ENCODE assay signal across 26 mouse cellular contexts in genomic region chr1:134334111-134334827, GRCm38 (mm10). TPM values are rescaled to one million over a fixed set of nuclear protein-coding genes. Genes with fewer than 3 reads are reported as not detected.
DNase-seq lines count a peak whose midpoint lies in the region; ATAC-seq and TF ChIP-seq lines count a peak whose summit lies in the region.
"Had no signal": no experiment of that assay in that cellular context is flagged by ENCODE, and none has a peak within 500 bp of the region (broad histone marks: within the 10 kb centered on the region; RNA-seq: fewer than 3 reads in every experiment).

No protein-coding gene starts in this region.

- H3K9ac ChIP-seq in heart, embryonic 12.5 days, result 0 out of 2 replicates have a peak overlapping the region, but pooled peaks have one; percentile 25
- no peak overlapping the region for H3K9ac ChIP-seq in midbrain, embryonic 11.5 days (ENCODE audit: low read length)
- H3K9ac ChIP-seq: embryonic facial prominence, embryonic 12.5 days; hindbrain, embryonic 15.5 days; liver, embryonic 13.5 days had no signal

- H3ac ChIP-seq in myocyte (ENCODE audit: control insufficient read depth, insufficient read length), result no peak overlapping the region

- peaks cover 6% of the 10 kb centered on the region for H3K79me2 ChIP-seq in myocyte (ENCODE audit: control insufficient read depth, insufficient read depth)

- H3K4me3 ChIP-seq in heart, embryonic 12.5 days, result no peak overlapping the region
- H3K4me3 ChIP-seq in layer of hippocampus, adult 2 months, result no peak overlapping the region
- peak overlapping the region; percentile 11 for H3K4me3 ChIP-seq in myocyte
- H3K4me3 ChIP-seq in midbrain, embryonic 11.5 days (ENCODE audit: low read depth, low read length), result no peak overlapping the region
- H3K4me3 ChIP-seq: embryonic facial prominence, embryonic 12.5 days; hindbrain, embryonic 15.5 days; left cerebral cortex, adult 2 months; liver, embryonic 13.5 days had no signal

- H3K4me1 ChIP-seq in heart, embryonic 12.5 days (replicated peaks), result peaks cover 72% of the 10 kb centered on the region
- H3K4me1 ChIP-seq in midbrain, embryonic 11.5 days (ENCODE audit: control insufficient read depth, insufficient read depth, low read length), result no peaks in the 10 kb centered on the region

- no peaks in the 10 kb centered on the region for H3K27me3 ChIP-seq in heart, embryonic 12.5 days (replicated peaks)
- no peaks in the 10 kb centered on the region for H3K27me3 ChIP-seq in myocyte (ENCODE audit: control insufficient read depth, insufficient read depth, insufficient read length)
- H3K27me3 ChIP-seq in midbrain, embryonic 11.5 days (ENCODE audit: control insufficient read depth, insufficient read depth, low read length), result no peaks in the 10 kb centered on the region
- H3K27me3 ChIP-seq: embryonic facial prominence, embryonic 12.5 days; hindbrain, embryonic 15.5 days; liver, embryonic 13.5 days had no signal

- no peak for ATAC-seq in heart, embryonic 12.5 days (ENCODE audit: insufficient number of reproducible peaks, low FRiP score)
- no peak for ATAC-seq in midbrain, embryonic 11.5 days (ENCODE audit: low FRiP score)
- ATAC-seq: midbrain, embryonic 16.5 days had no signal

- TF ChIP-seq CTCF in layer of hippocampus, adult 2 months (conservative IDR thresholded peaks at IDR 0.05), result no peak

- H3K27ac ChIP-seq in heart, embryonic 12.5 days (ENCODE audit: poor library complexity, severe bottlenecking), result peak overlapping the region; percentile 56
- 0 out of 2 replicates have a peak overlapping the region, but pooled peaks have one; percentile 78 for H3K27ac ChIP-seq in layer of hippocampus, adult 2 months
- no peak overlapping the region for H3K27ac ChIP-seq in midbrain, embryonic 11.5 days (ENCODE audit: low read depth, low read length)
- H3K27ac ChIP-seq: embryonic facial prominence, embryonic 12.5 days; hindbrain, embryonic 15.5 days; liver, embryonic 13.5 days had no signal

- peak; percentile 43 for DNase-seq in cerebellum, adult 9-10 months
- DNase-seq in cerebellum, postnatal 36 days, result no peak
- DNase-seq in heart, postnatal 36 days, result no peak
- DNase-seq in layer of hippocampus, adult 2 months (ENCODE audit: low spot score in 2 of 2), result no peak
- no peak for DNase-seq in layer of hippocampus, adult 9-10 months (ENCODE audit: low spot score)
- no peak for DNase-seq in midbrain, embryonic 11.5 days (ENCODE audit: low spot score, missing footprints)
- DNase-seq: adrenal gland, adult 8-10 months; B cell, adult 2 months; gastrocnemius, postnatal 14 days; kidney, adult 11 months; kidney, postnatal 10 days; liver, embryonic 13.5 days; thymus, adult 2 months had no signal

- H3K36me3 ChIP-seq in heart, embryonic 12.5 days, result no peaks in the 10 kb centered on the region
- no peaks in the 10 kb centered on the region for H3K36me3 ChIP-seq in myocyte (ENCODE audit: control insufficient read depth, insufficient read depth)
- no peaks in the 10 kb centered on the region for H3K36me3 ChIP-seq in midbrain, embryonic 11.5 days (ENCODE audit: control insufficient read depth, insufficient read depth, low read length)
- H3K36me3 ChIP-seq: embryonic facial prominence, embryonic 12.5 days; hindbrain, embryonic 15.5 days; liver, embryonic 13.5 days had no signal

- H3K9me3 ChIP-seq in heart, embryonic 12.5 days (replicated peaks), result no peaks in the 10 kb centered on the region
- H3K9me3 ChIP-seq in midbrain, embryonic 11.5 days (ENCODE audit: control insufficient read depth, low read length), result no peaks in the 10 kb centered on the region
- H3K9me3 ChIP-seq: embryonic facial prominence, embryonic 12.5 days; hindbrain, embryonic 15.5 days; liver, embryonic 13.5 days had no signal

- TF ChIP-seq POLR2A in myocyte (IDR thresholded peaks at IDR 0.05; ENCODE audit: insufficient read length, low read depth), result peak; percentile 28

- intact Hi-C loops in heart, postnatal 36 days (cut with DNase I), result loop anchor here (5.0 kb wide), 1 partner anchor 282 kb away; no protein-coding TSS in a partner anchor

- no peak overlapping the region for H3K4me2 ChIP-seq in heart, embryonic 12.5 days
- H3K4me2 ChIP-seq in myocyte (ENCODE audit: low read depth), result peak overlapping the region; percentile 66
- H3K4me2 ChIP-seq in midbrain, embryonic 11.5 days, result no peak overlapping the region
- H3K4me2 ChIP-seq: embryonic facial prominence, embryonic 12.5 days; hindbrain, embryonic 15.5 days; liver, embryonic 13.5 days had no signal

- WGBS in heart, embryonic 12.5 days, result 34% methylated on average over 7 of the region's 7 CpGs
- WGBS in midbrain, embryonic 11.5 days, result 79% methylated on average over 7 of the region's 7 CpGs

TF ChIP-seq in myocyte, 11 proteins besides CTCF, POLR2A, EP300 and RAD21:
- TF ChIP-seq MYOD1 (IDR thresholded peaks at IDR 0.05; ENCODE audit: control insufficient read depth in 1 of 3, insufficient read length in 2 of 3, low read depth in 2 of 3) (peak; percentile 55 to 93 (median 86)), TCF3 (IDR thresholded peaks at IDR 0.05; ENCODE audit: insufficient read length, low read depth) (peak; percentile 51), CEBPB (IDR thresholded peaks at IDR 0.05; ENCODE audit: insufficient read depth, poor library complexity, severe bottlenecking) (no peak), USF1 (IDR thresholded peaks at IDR 0.05; ENCODE audit: low read depth) (no peak), TCF12 (IDR thresholded peaks at IDR 0.05; ENCODE audit: insufficient read depth, poor library complexity, severe bottlenecking) (peak; percentile 70), REST (IDR thresholded peaks at IDR 0.05; ENCODE audit: insufficient read depth, insufficient read length) (no peak), POLR2AphosphoS2 (IDR thresholded peaks at IDR 0.05; ENCODE audit: insufficient read length, low read depth) (no peak), E2F4 (IDR thresholded peaks at IDR 0.05; ENCODE audit: insufficient read depth) (no peak), MYOG (IDR thresholded peaks at IDR 0.05; ENCODE audit: control insufficient read depth in 1 of 3, insufficient read depth in 1 of 3, insufficient read length in 2 of 3, low read depth in 2 of 3) (peak; percentile 65 to 94 (median 75)), MAX (IDR thresholded peaks at IDR 0.05; ENCODE audit: low read depth) (no peak), SRF (IDR thresholded peaks at IDR 0.05; ENCODE audit: control insufficient read depth, insufficient read length, low read depth) (no peak)

RNA-seq across cellular contexts. Expression of gene Ppfia4, which starts 1.5 kb away (rescaled TPM):
- 17.1 and 17.3 TPM in 2 replicates for polyA plus RNA-seq in heart, embryonic 12.5 days (2016; fragmentation: Nextera tagmentation; extraction: Ambion mirVana)
- 1 to 10 TPM; 1.4 to 1.6 TPM for total RNA-seq in heart, postnatal 36 days (2021)
- total RNA-seq in layer of hippocampus, adult 2 months (2021), result 10 to 100 TPM; 71.9 to 79.7 TPM
- polyA plus RNA-seq in myocyte (2012; fragmentation: generic; extraction: Trizol), result 35.8 TPM
- 1.9 and 2.6 TPM in 2 replicates for polyA plus RNA-seq in midbrain, embryonic 11.5 days (2014; fragmentation: Nextera tagmentation; extraction: Ambion mirVana)

RNA-seq across cellular contexts. Expression of gene Tmem183a, which starts 27.5 kb away (rescaled TPM):
- 67.6 and 73.8 TPM in 2 replicates for polyA plus RNA-seq in heart, embryonic 12.5 days (2016; fragmentation: Nextera tagmentation; extraction: Ambion mirVana)
- 10 to 100 TPM; 21.6 to 22.1 TPM for total RNA-seq in heart, postnatal 36 days (2021)
- total RNA-seq in layer of hippocampus, adult 2 months (2021), result 10 to 100 TPM; 73.5 to 76.7 TPM
- polyA plus RNA-seq in myocyte (2012; fragmentation: generic; extraction: Trizol), result 67.3 TPM
- polyA plus RNA-seq in midbrain, embryonic 11.5 days (2014; fragmentation: Nextera tagmentation; extraction: Ambion mirVana), result 128 and 137 TPM in 2 replicates

RNA-seq across cellular contexts. Expression of gene Myog, which starts 44.5 kb away (rescaled TPM):
- 1.2 and 2.1 TPM in 2 replicates for polyA plus RNA-seq in heart, embryonic 12.5 days (2016; fragmentation: Nextera tagmentation; extraction: Ambion mirVana)
- not detected for total RNA-seq in heart, postnatal 36 days (2021)
- not detected for total RNA-seq in layer of hippocampus, adult 2 months (2021)
- 1,426 TPM for polyA plus RNA-seq in myocyte (2012; fragmentation: generic; extraction: Trizol)
- polyA plus RNA-seq in midbrain, embryonic 11.5 days (2014; fragmentation: Nextera tagmentation; extraction: Ambion mirVana), result not detected in 2 replicates
- total RNA-seq: adrenal gland, adult 8-10 months; common myeloid progenitor, adult 5-6 weeks; layer of hippocampus, adult 8-10 months; left cerebral cortex, adult 2 months had no signal
- polyA plus RNA-seq: hindbrain, embryonic 15.5 days; urinary bladder, adult 2 months had no signal

RNA-seq across cellular contexts. Expression of gene 4933406M09Rik, which starts 51.5 kb away (rescaled TPM):
- not detected in 2 replicates for polyA plus RNA-seq in heart, embryonic 12.5 days (2016; fragmentation: Nextera tagmentation; extraction: Ambion mirVana)
- not detected for total RNA-seq in heart, postnatal 36 days (2021)
- not detected for total RNA-seq in layer of hippocampus, adult 2 months (2021)
- polyA plus RNA-seq in myocyte (2012; fragmentation: generic; extraction: Trizol), result not detected
- polyA plus RNA-seq in midbrain, embryonic 11.5 days (2014; fragmentation: Nextera tagmentation; extraction: Ambion mirVana), result not detected in 2 replicates
- total RNA-seq: adrenal gland, adult 8-10 months; common myeloid progenitor, adult 5-6 weeks; gastrocnemius, postnatal 14 days; layer of hippocampus, adult 8-10 months; left cerebral cortex, adult 2 months had no signal
- polyA plus RNA-seq: brain, embryonic 14.5 days; embryonic facial prominence, embryonic 12.5 days; hindbrain, embryonic 15.5 days; limb, embryonic 11.5 days; liver, embryonic 13.5 days; lung, embryonic 16.5 days; midbrain, embryonic 16.5 days; neural tube, embryonic 11.5 days; thymus, adult 2 months; urinary bladder, adult 2 months had no signal

Comparison
In these comparisons a context has a peak if more than half of its experiments do, and no peak if none do; other contexts are left out.
1. RNA of gene Myog, which starts 44.5 kb away (polyA plus RNA-seq): 1,426 TPM in myocyte (single experiment); 1.2 to 2.1 TPM in heart, embryonic 12.5 days and not detected in midbrain, embryonic 11.5 days; every median in the first group is over 100 times any median in the second.